Mouse (Mus musculus) cortical plate, adult 2 months (tissue): ENCODE data around the gene Ncbp3.

ENCODE experiments used
- CTCF ChIP-seq: fragments of 200-500 bp; IDR thresholded peaks from 2 replicates; pipeline ENCODE4 v1.5.1; 2011; ENCODE audit warnings: mild to moderate bottlenecking, control low read depth, low read length; ENCODE audit not compliant: insufficient read depth; ENCODE audit errors: extremely low read depth
- POLR2A ChIP-seq: fragments of 200-500 bp; IDR thresholded peaks from 2 replicates; pipeline ENCODE4 v1.6.1; 2011; ENCODE audit warnings: mild to moderate bottlenecking, low read length, control low read depth; ENCODE audit not compliant: insufficient read depth; ENCODE audit errors: extremely low read depth

DNA sequence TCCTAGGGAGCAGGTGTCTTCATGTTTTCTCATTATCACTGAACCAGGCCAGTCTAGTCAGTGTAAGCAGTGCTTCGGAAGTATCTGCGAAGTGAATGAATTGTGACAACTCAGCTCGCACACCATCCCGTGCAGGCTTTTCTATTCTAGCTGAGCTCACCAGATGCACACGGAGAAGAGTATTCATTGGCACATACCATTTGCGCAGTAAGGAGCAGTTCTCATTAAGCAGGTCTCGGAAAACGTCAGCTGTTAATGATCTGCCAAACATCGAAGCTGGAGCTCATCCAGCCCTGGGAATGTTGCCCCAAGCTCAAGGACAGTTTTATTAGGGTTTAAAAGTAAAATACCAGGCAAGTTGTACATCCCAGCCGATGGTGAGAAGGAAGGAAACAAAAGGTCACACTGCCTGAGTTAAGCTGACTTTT, 37.2 kb downstream of the Ncbp3 start:
- TF ChIP-seq CTCF (no peak), POLR2A (no peak)
